Mouse (Mus musculus) forebrain, embryonic 12.5 days (tissue): Measurements from ENCODE around the gene Zim1. TPM values are rescaled to one million over a fixed set of nuclear protein-coding genes. Genes with fewer than 3 reads are reported as not detected.

Experiments used
- ATAC-seq: fragments of 200-750 bp; cut with Nextera tagmentation; 2 replicates; pipeline ENCODE4 v1.8.0; 2017; ENCODE audit warnings: moderate TSS enrichment; ENCODE audit not compliant: low FRiP score
- H3K27ac ChIP-seq: fragments of 300-500 bp; sonication (generic); 2 replicates; pipeline ENCODE4 v1.5.1; 2016; ENCODE audit warnings: mild to moderate bottlenecking
- H3K27me3 ChIP-seq: fragments of 300-500 bp; sonication (generic); 2 replicates; pipeline ENCODE4 v1.6.1; 2016; ENCODE audit warnings: mild to moderate bottlenecking
- H3K36me3 ChIP-seq: fragments of 300-500 bp; sonication (generic); replicated peaks from 2 replicates; pipeline ENCODE4 v1.6.1; 2016; ENCODE audit warnings: mild to moderate bottlenecking
- H3K4me1 ChIP-seq: fragments of 300-500 bp; sonication (generic); 2 replicates; pipeline ENCODE4 v1.6.1; 2016
- H3K4me2 ChIP-seq: fragments of 300-500 bp; sonication (generic); 2 replicates; pipeline ENCODE4 v1.6.1; 2016; ENCODE audit warnings: mild to moderate bottlenecking, moderate library complexity
- H3K4me3 ChIP-seq: fragments of 300-500 bp; sonication (generic); replicated peaks from 2 replicates; pipeline ENCODE4 v1.5.1; 2016; ENCODE audit warnings: mild to moderate bottlenecking
- H3K9ac ChIP-seq: fragments of 300-500 bp; sonication (generic); 2 replicates; pipeline ENCODE4 v1.6.1; 2016; ENCODE audit warnings: mild to moderate bottlenecking
- H3K9me3 ChIP-seq: fragments of 300-500 bp; sonication (generic); 2 replicates; pipeline ENCODE4 v1.6.1; 2016
- WGBS: fragments of 180-500 bp; shearing (Covaris S2); methylation state at CpG from one replicate; pipeline ENCODE4 v1.1.7; 2016; 5-methylcytosine and 5-hydroxymethylcytosine counted together
- polyA plus RNA-seq: library from polyadenylated mRNA; unstranded; fragments of >200 nt; fragmentation: Nextera tagmentation; extraction: Ambion mirVana; gene quantifications from 2 replicates; pipeline ENCODE4 v1.2.1, GENCODE M21; 2016

The Zim1 gene
- polyA plus RNA-seq, 1 experiment from 2014 or later = 0.80 TPM

DNA sequence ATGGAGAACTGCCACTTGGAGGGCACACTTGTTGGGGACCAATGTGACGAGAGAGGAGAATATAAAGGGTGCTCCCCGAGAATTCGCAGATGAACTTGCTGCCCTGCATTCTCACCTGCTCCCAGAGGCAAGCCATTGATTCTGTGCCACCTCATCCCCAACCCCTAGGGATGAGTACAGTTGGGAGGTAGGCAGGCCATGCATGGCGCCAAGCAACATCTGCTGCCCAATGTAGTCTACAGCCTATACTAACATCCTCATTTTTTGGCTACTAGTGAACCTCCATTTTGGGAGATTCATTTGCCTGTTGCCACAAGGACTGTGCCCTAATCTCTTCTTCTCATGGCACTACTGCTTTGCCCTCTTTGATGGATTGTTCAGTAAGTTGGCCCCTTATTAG is 59.5 kb downstream of the Zim1 start:
- ATAC-seq = no peak
- no peak overlapping the region for H3K4me2 ChIP-seq
- H3K27ac ChIP-seq = no peak overlapping the region
- no peaks in the 10 kb centered on the region for H3K36me3 ChIP-seq
- H3K4me1 ChIP-seq = no peaks in the 10 kb centered on the region
- H3K9me3 ChIP-seq = peaks cover 18% of the 10 kb centered on the region
- H3K9ac ChIP-seq = no peak overlapping the region
- 93% methylated on average over 4 of the region's 4 CpGs for WGBS
- no peak overlapping the region for H3K4me3 ChIP-seq
- H3K27me3 ChIP-seq = no peaks in the 10 kb centered on the region

GRCm38 (mm10) chr7:6635831-6636230 is 60.4 kb downstream of the Zim1 start:
- H3K9me3 ChIP-seq = peaks cover 18% of the 10 kb centered on the region
- ATAC-seq = no peak

More at GRCm38 (mm10) chr7:6635831-6636230, 60.4 kb downstream of the Zim1 start:
- no peaks in the 10 kb centered on the region for H3K4me1 ChIP-seq
- H3K4me2 ChIP-seq = no peak overlapping the region
- no peak overlapping the region for H3K4me3 ChIP-seq
- H3K9ac ChIP-seq = no peak overlapping the region
- 81% methylated on average over 3 of the region's 3 CpGs for WGBS
- H3K27ac ChIP-seq = no peak overlapping the region
- H3K27me3 ChIP-seq = no peaks in the 10 kb centered on the region
- no peaks in the 10 kb centered on the region for H3K36me3 ChIP-seq

Other genes starting within 250 kb of the Zim1 start
- gene Olfr1336, start 240.3 kb downstream of the Zim1 start, polyA plus RNA-seq = 0.03 TPM in 1 of 2 replicates, not detected in the other
- not detected in 2 replicates for gene Olfr1346, start 229.3 kb downstream of the Zim1 start, polyA plus RNA-seq
- gene Olfr5, start 209.5 kb downstream of the Zim1 start, polyA plus RNA-seq = not detected in 2 replicates
- not detected in 2 replicates for gene Olfr1347, start 196.7 kb downstream of the Zim1 start, polyA plus RNA-seq
- not detected in 2 replicates for gene Olfr1348, start 187.7 kb downstream of the Zim1 start, polyA plus RNA-seq
- not detected in 2 replicates for gene Olfr1349, start 173.5 kb downstream of the Zim1 start, polyA plus RNA-seq
- not detected in 2 replicates for gene Olfr1350, start 131.6 kb downstream of the Zim1 start, polyA plus RNA-seq
- gene Peg3, start 34.0 kb upstream of the Zim1 start, polyA plus RNA-seq = 119 and 132 TPM in 2 replicates
- gene Usp29, start 34.1 kb upstream of the Zim1 start, polyA plus RNA-seq = 19.5 and 21.0 TPM in 2 replicates